Mouse (Mus musculus) monocyte, adult 59 days (primary cell): ENCODE results near the gene Decr2. TPM values are rescaled to one million over a fixed set of nuclear protein-coding genes. Genes with fewer than 3 reads are reported as not detected.

ENCODE experiments used
- total RNA-seq, 2 experiments: library from RNA; stranded (reverse); gene quantifications; one replicate each; pipeline ENCODE4 v1.2.4; 2023

Decr2 gene
- 1 to 10 TPM; 5.0 to 6.8 TPM for total RNA-seq

GRCm38 (mm10) chr17:26089905-26090632 is at the start of gene Decr2:
Gene Decr2 (minus strand): TSS chr17:26090337.

GRCm38 (mm10) chr17:26138239-26138836 is 48.2 kb upstream of the Decr2 start, which contains the start of gene Axin1:
Gene Axin1 (plus strand): TSS chr17:26138688.

GRCm38 (mm10) chr17:26123267-26123684 is 33.1 kb upstream of the Decr2 start, which contains the start of gene Mrpl28:
Gene Mrpl28 (plus strand): TSS chr17:26123500.

GRCm38 (mm10) chr17:26113181-26113948 is 23.2 kb upstream of the Decr2 start, which contains the start of gene Tmem8:
Gene Tmem8 (plus strand): TSS chr17:26113299.

GRCm38 (mm10) chr17:26095121-26095740 is 5.1 kb upstream of the Decr2 start, which contains the start of gene Nme4:
Gene Nme4 (minus strand): TSS chr17:26095602.

GRCm38 (mm10) chr17:26068831-26069739 is 21.1 kb downstream of the Decr2 start, which contains the start of gene Rab11fip3:
Gene Rab11fip3 (minus strand): TSS chr17:26069555.

Other genes starting within 250 kb of the Decr2 start
- 1 to 10 TPM in 1 of 2 experiments, under 1 TPM in 1; 0.89 to 4.0 TPM for gene Gm20683, start 248.6 kb downstream of the Decr2 start, total RNA-seq
- 10 to 100 TPM; 28.4 to 34.3 TPM for gene Rhot2, start 245.5 kb downstream of the Decr2 start, total RNA-seq
- gene Wdr90, start 228.8 kb downstream of the Decr2 start, total RNA-seq, result 1 to 10 TPM; 6.0 to 6.2 TPM
- gene Mcrip2, start 221.6 kb downstream of the Decr2 start, total RNA-seq, result 1 to 10 TPM; 4.8 to 5.5 TPM
- gene Mettl26, start 215.3 kb downstream of the Decr2 start, total RNA-seq, result 10 to 100 TPM; 10.1 to 11.1 TPM
- gene Wfikkn1, start 209.5 kb downstream of the Decr2 start, total RNA-seq, result 1 to 10 TPM; 3.2 to 3.3 TPM
- gene Rab40c, start 170.6 kb downstream of the Decr2 start, total RNA-seq, result 10 to 100 TPM; 16.5 to 18.1 TPM
- 10 to 100 TPM; 46.9 to 60.5 TPM for gene Pigq, start 145.4 kb downstream of the Decr2 start, total RNA-seq
- gene Nhlrc4, start 145.4 kb downstream of the Decr2 start, total RNA-seq, result not detected
- not detected for gene A930017K11Rik, start 137.8 kb downstream of the Decr2 start, total RNA-seq
- 10 to 100 TPM; 31.1 to 32.2 TPM for gene Capn15, start 104.5 kb downstream of the Decr2 start, total RNA-seq
- gene Rab11fip3, start 20.8 kb downstream of the Decr2 start, total RNA-seq, result 1 to 10 TPM; 5.1 to 6.8 TPM
- gene Nme4, start 5.3 kb upstream of the Decr2 start, total RNA-seq, result 1 to 10 TPM; 2.2 to 2.8 TPM
- gene Tmem8, start 23.0 kb upstream of the Decr2 start, total RNA-seq, result 10 to 100 TPM; 20.9 to 23.1 TPM
- gene Mrpl28, start 33.2 kb upstream of the Decr2 start, total RNA-seq, result 10 to 100 TPM; 29.3 to 35.8 TPM
- gene Axin1, start 48.4 kb upstream of the Decr2 start, total RNA-seq, result 10 to 100 TPM; 49.8 to 53.8 TPM
- not detected for gene Pdia2, start 108.8 kb upstream of the Decr2 start, total RNA-seq
- 1 to 10 TPM in 1 of 2 experiments, under 1 TPM in 1; 0.31 to 1.6 TPM for gene Rgs11, start 112.6 kb upstream of the Decr2 start, total RNA-seq
- gene Arhgdig, start 117.4 kb upstream of the Decr2 start, total RNA-seq, result not detected
- 100 to 1,000 TPM; 161 to 194 TPM for gene Fam234a, start 153.9 kb upstream of the Decr2 start, total RNA-seq
- 10 to 100 TPM; 50.4 to 53.7 TPM for gene Luc7l, start 162.6 kb upstream of the Decr2 start, total RNA-seq